Mouse (Mus musculus): ENCODE data around the gene Stn1.
A peak's percentile ranks its signal among the peaks of the same experiment; 100 is the strongest.

Stn1 gene

GRCm38 (mm10) chr19:47508771-47509281 lies 28.5 kb downstream of the Stn1 start:
- DNase-seq (ENCODE audit: low spot score) = no peak

- no peak for DNase-seq (ENCODE audit: low spot score)
Observed at GRCm38 (mm10) chr19:47508191-47508590, 29.1 kb downstream of the Stn1 start.

GRCm38 (mm10) chr19:47507128-47508121 lies 29.9 kb downstream of the Stn1 start:
- DNase-seq (ENCODE audit: low spot score) = peak; percentile 71

- no peak for DNase-seq (ENCODE audit: low spot score)
Observed at GRCm38 (mm10) chr19:47503625-47504024, 33.7 kb downstream of the Stn1 start.

- DNase-seq (ENCODE audit: low spot score) = no peak
Observed at GRCm38 (mm10) chr19:47502563-47502962, 34.7 kb downstream of the Stn1 start.

GRCm38 (mm10) chr19:47500389-47501011 lies 36.8 kb downstream of the Stn1 start:
- no peak for DNase-seq (ENCODE audit: low spot score)

GRCm38 (mm10) chr19:47499841-47500240 lies 37.5 kb downstream of the Stn1 start:
- no peak for DNase-seq (ENCODE audit: low spot score)

GRCm38 (mm10) chr19:47498942-47499341 lies 38.4 kb downstream of the Stn1 start:
- no peak for DNase-seq (ENCODE audit: low spot score)

- DNase-seq (ENCODE audit: low spot score) = no peak
Observed at GRCm38 (mm10) chr19:47497736-47498135, 39.6 kb downstream of the Stn1 start.

GRCm38 (mm10) chr19:47497313-47497712 lies 40.0 kb downstream of the Stn1 start:
- DNase-seq (ENCODE audit: low spot score) = no peak

GRCm38 (mm10) chr19:47493017-47493997 lies 44.0 kb downstream of the Stn1 start:
- DNase-seq (ENCODE audit: low spot score) = no peak

GRCm38 (mm10) chr19:47492422-47492821 lies 44.9 kb downstream of the Stn1 start:
- no peak for DNase-seq (ENCODE audit: low spot score)

- no peak for DNase-seq (ENCODE audit: low spot score)
Observed at GRCm38 (mm10) chr19:47491853-47492252, 45.5 kb downstream of the Stn1 start.

- DNase-seq (ENCODE audit: low spot score) = no peak
Observed at GRCm38 (mm10) chr19:47489233-47489632, 48.1 kb downstream of the Stn1 start.

- no peak for DNase-seq (ENCODE audit: low spot score)
Observed at GRCm38 (mm10) chr19:47488250-47488649, 49.1 kb downstream of the Stn1 start.

- no peak for DNase-seq (ENCODE audit: low spot score)
Observed at GRCm38 (mm10) chr19:47487572-47487971, 49.7 kb downstream of the Stn1 start.

GRCm38 (mm10) chr19:47485997-47486566 lies 51.2 kb downstream of the Stn1 start:
- DNase-seq (ENCODE audit: low spot score) = no peak

- no peak for DNase-seq (ENCODE audit: low spot score)
Observed at GRCm38 (mm10) chr19:47484110-47484509, 53.2 kb downstream of the Stn1 start.

GRCm38 (mm10) chr19:47483346-47483745 lies 54.0 kb downstream of the Stn1 start:
- no peak for DNase-seq (ENCODE audit: low spot score)

GRCm38 (mm10) chr19:47473453-47473852 lies 63.9 kb downstream of the Stn1 start:
- DNase-seq (ENCODE audit: low spot score) = no peak

GRCm38 (mm10) chr19:47472881-47473400 lies 64.4 kb downstream of the Stn1 start:
- no peak for DNase-seq (ENCODE audit: low spot score)

Measured in layer of hippocampus, adult 9-10 months (tissue).